Mouse (Mus musculus) intestine, embryonic 15.5 days (tissue): ENCODE measurements at regions not wholly inside any gene's neighbourhood (a gene's known extent, or its start where the extent isn't known, plus 50 kb on each side); places are given as distances from the start of the nearest gene placed in this dataset.

Experiments used
- ATAC-seq: fragments of 200-750 bp; cut with Nextera tagmentation; 2 replicates; pipeline ENCODE4 v1.8.0; 2017; ENCODE audit warnings: moderate TSS enrichment, moderate library complexity
- H3K27ac ChIP-seq: fragments of 300-500 bp; sonication (generic); 2 replicates; pipeline ENCODE4 v1.5.1; 2015; ENCODE audit warnings: mild to moderate bottlenecking, inconsistent platforms
- H3K27me3 ChIP-seq: fragments of 300-500 bp; sonication (generic); replicated peaks from 2 replicates; pipeline ENCODE4 v1.6.1; 2015; ENCODE audit warnings: inconsistent platforms
- H3K36me3 ChIP-seq: fragments of 300-500 bp; sonication (generic); 2 replicates; pipeline ENCODE4 v1.6.1; 2015; ENCODE audit warnings: inconsistent platforms
- H3K4me1 ChIP-seq: fragments of 300-500 bp; sonication (generic); replicated peaks from 2 replicates; pipeline ENCODE4 v1.6.1; 2015; ENCODE audit warnings: inconsistent platforms
- H3K4me2 ChIP-seq: fragments of 300-500 bp; sonication (generic); replicated peaks from 2 replicates; pipeline ENCODE4 v1.6.1; 2015; ENCODE audit warnings: mild to moderate bottlenecking, inconsistent platforms
- H3K4me3 ChIP-seq: fragments of 300-500 bp; sonication (generic); replicated peaks from 2 replicates; pipeline ENCODE4 v1.5.1; 2015; ENCODE audit warnings: inconsistent platforms
- H3K9ac ChIP-seq: fragments of 300-500 bp; sonication (generic); 2 replicates; pipeline ENCODE4 v1.6.1; 2015; ENCODE audit warnings: inconsistent platforms
- H3K9me3 ChIP-seq: fragments of 300-500 bp; sonication (generic); 2 replicates; pipeline ENCODE4 v1.6.1; 2016; ENCODE audit warnings: inconsistent platforms
- WGBS: fragments of 180-500 bp; shearing (Covaris S2); methylation state at CpG from one replicate; pipeline ENCODE4 v1.1.7; 2015; 5-methylcytosine and 5-hydroxymethylcytosine counted together

DNA sequence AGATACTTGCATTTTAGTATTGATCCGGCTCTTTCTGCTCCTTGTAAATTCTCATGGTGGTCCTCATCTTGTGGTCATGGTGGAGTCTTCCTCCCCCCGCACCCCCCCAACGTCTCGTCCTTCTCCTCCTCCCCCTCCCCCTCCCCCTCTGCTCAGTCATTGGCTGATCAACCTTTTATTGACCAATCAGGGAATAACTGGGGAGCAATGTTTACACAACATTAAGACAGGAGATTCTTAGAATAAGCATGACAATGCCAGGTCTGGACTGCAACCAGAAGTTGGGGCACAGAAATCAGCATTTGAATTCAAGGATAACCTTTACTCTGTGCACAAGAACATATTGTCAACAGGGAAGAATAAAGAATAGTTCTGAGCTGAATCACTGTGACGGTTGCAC, 89.4 kb upstream of the Arid2 start:
- Histone ChIP-seq H3K27me3 (no peaks in the 10 kb centered on the region), H3K4me3 (no peak overlapping the region), H3K36me3 (no peaks in the 10 kb centered on the region), H3K27ac (no peak overlapping the region), H3K4me1 (no peaks in the 10 kb centered on the region), H3K4me2 (no peak overlapping the region), H3K9ac (no peak overlapping the region), H3K9me3 (no peaks in the 10 kb centered on the region)
- 56% methylated on average over 5 of the region's 5 CpGs for WGBS
- ATAC-seq: no peak

DNA sequence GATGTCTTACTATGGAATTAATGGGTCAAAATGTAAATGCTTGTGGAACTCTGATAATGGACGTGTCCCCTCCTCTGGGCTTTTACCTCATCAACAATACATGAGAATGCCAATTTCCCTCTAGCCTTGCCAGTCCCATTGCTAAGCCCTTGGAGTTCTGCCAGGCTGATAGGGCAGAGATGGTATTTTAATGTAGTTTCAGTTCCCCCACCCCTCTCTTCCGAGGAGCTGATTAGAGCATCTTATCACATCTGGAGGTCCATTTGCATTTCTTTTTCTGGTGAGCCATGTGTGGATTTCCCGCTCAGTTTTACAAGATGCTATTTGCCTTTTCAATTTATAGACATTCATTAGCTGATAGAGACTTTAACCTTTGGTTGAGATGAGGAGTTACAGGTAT, 86.0 kb upstream of the Arid2 start:
- no peak overlapping the region for H3K9ac ChIP-seq
- no peak for ATAC-seq
- H3K9me3 ChIP-seq: no peaks in the 10 kb centered on the region
- H3K4me1 ChIP-seq: no peaks in the 10 kb centered on the region
- no peak overlapping the region for H3K4me2 ChIP-seq
- no peaks in the 10 kb centered on the region for H3K36me3 ChIP-seq
- no peak overlapping the region for H3K4me3 ChIP-seq
- H3K27ac ChIP-seq: no peak overlapping the region
- H3K27me3 ChIP-seq: no peaks in the 10 kb centered on the region
- 66% methylated on average over 3 of the region's 3 CpGs for WGBS

DNA sequence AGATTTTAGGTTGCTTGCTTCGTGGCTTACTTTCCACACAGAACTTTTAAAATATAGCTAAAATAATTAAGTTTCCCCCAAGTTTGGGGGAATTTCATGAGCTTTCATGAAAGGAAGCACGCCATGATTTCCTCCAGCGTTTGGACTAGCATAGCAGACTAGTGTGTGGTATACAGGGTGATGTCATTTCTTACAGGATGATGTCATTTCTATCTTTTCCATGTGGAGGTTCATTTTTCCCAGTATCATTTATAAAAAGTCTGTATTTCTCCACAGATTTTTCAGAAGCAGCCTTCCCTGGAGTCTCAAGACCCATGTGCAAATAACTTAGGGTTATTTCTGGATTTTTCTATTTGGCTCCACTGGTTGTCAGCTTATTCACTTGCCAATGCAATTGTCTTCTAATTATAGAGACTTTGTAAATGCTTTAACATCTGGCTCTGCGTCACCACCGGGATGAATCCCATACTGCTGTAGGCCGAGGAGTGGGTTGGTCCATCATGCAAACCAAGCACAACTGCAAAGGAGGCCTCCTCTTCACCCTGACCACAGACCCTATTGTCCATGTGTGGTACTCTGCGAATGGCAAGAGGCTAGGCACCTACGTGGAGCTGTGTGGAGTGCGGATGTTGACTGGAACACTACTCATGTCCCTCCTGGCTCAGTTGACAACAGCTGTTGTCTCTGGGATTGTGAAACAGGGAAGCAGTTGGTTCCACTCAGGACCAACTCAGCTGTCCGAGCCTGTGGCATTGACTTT, 85.4 kb upstream of the Arid2 start:
- 87% methylated on average over 10 of the region's 10 CpGs for WGBS
- no peaks in the 10 kb centered on the region for H3K9me3 ChIP-seq

DNA sequence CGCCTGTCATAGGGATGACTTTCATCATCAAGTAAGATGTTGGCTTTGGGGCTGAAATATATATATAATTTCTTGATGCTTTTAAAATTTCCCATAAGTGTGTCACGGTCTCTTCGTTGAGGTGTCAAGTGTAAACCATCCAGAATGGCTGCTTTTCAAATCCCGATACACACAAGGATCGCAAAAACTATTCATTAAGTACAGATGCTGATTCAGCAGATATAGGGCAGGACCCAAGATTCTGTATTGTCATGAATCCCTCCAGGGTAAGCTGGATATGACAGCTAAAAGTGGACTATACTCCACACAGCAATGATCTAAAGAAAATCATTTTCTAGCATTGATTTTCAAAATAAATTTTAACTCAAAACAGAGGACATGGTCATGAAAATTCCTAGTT, 83.1 kb upstream of the Arid2 start:
- no peak overlapping the region for H3K4me3 ChIP-seq
- ATAC-seq: no peak
- H3K4me1 ChIP-seq: no peaks in the 10 kb centered on the region
- no peaks in the 10 kb centered on the region for H3K36me3 ChIP-seq
- H3K27ac ChIP-seq: no peak overlapping the region
- no peak overlapping the region for H3K4me2 ChIP-seq
- 93% methylated on average over 5 of the region's 5 CpGs for WGBS
- no peaks in the 10 kb centered on the region for H3K27me3 ChIP-seq
- H3K9me3 ChIP-seq: no peaks in the 10 kb centered on the region
- no peak overlapping the region for H3K9ac ChIP-seq

More for the DNA sequence above, 85.4 kb upstream of the Arid2 start:
- H3K27ac ChIP-seq: no peak overlapping the region
- ATAC-seq: no peak
- H3K9ac ChIP-seq: no peak overlapping the region
- no peak overlapping the region for H3K4me2 ChIP-seq
- H3K4me1 ChIP-seq: no peaks in the 10 kb centered on the region
- H3K4me3 ChIP-seq: no peak overlapping the region
- no peaks in the 10 kb centered on the region for H3K36me3 ChIP-seq
- H3K27me3 ChIP-seq: no peaks in the 10 kb centered on the region

DNA sequence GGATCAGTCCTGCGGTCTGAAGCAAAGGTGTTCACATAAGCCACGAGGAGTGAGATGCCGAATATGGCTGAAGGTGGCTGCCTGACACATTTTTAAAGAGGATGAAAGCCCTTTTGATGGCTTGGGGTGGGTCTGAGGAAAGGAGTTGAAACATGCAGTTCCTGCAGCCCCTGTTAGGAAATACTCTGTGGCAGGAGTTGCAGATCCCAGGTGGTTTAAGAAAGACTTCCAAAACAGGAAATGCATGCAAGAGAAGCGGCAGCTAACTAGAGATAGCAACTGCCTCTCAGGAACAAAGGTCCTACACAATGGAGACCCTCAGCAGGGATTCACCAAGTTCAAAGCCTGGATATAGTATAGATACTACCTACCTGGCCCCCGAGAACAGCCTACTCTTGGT, 82.7 kb upstream of the Arid2 start:
- Histone ChIP-seq H3K9ac (no peak overlapping the region), H3K27me3 (no peaks in the 10 kb centered on the region), H3K4me2 (no peak overlapping the region), H3K9me3 (no peaks in the 10 kb centered on the region), H3K27ac (no peak overlapping the region), H3K4me3 (no peak overlapping the region), H3K36me3 (no peaks in the 10 kb centered on the region), H3K4me1 (no peaks in the 10 kb centered on the region)
- 82% methylated on average over 5 of the region's 5 CpGs for WGBS
- ATAC-seq: no peak

DNA sequence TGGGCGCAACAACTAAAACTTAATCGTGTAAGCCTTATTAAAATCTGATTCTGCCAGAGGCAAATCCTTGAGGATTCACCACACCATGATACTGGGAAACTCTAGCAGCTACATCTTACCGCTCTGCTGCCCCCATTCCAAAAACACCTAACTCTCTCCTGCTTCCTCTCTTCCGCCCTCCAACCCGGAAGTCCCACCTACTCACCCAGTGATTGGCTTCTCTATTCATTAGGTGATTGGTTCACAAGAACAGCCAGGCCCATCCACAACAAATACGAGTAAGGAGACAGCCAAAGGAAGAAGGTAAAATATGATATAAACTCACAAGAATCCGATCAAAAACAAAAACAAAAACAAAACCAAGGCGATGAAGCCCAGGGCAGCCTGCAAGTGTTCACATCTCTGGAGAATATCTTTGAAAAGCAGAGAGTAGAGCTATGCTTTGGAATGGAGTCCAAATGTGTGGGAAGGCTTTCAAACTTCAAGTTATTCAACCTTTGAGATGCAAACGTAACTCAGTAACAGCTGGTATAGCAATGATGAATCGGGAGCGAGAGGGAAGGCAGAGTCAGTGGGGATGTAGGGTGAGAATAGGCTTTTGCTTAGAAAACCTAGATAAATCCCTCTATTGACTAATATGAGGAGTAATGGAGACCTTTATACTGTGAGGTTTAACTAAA, 76.5 kb upstream of the Arid2 start:
- no peak for ATAC-seq
- whole genome bisulfite sequencing: 83% methylated on average over 11 of the region's 11 CpGs
- Histone ChIP-seq H3K27me3 (no peaks in the 10 kb centered on the region), H3K4me1 (no peaks in the 10 kb centered on the region), H3K4me3 (no peak overlapping the region), H3K36me3 (no peaks in the 10 kb centered on the region), H3K4me2 (no peak overlapping the region), H3K9ac (no peak overlapping the region), H3K27ac (no peak overlapping the region), H3K9me3 (no peaks in the 10 kb centered on the region)

DNA sequence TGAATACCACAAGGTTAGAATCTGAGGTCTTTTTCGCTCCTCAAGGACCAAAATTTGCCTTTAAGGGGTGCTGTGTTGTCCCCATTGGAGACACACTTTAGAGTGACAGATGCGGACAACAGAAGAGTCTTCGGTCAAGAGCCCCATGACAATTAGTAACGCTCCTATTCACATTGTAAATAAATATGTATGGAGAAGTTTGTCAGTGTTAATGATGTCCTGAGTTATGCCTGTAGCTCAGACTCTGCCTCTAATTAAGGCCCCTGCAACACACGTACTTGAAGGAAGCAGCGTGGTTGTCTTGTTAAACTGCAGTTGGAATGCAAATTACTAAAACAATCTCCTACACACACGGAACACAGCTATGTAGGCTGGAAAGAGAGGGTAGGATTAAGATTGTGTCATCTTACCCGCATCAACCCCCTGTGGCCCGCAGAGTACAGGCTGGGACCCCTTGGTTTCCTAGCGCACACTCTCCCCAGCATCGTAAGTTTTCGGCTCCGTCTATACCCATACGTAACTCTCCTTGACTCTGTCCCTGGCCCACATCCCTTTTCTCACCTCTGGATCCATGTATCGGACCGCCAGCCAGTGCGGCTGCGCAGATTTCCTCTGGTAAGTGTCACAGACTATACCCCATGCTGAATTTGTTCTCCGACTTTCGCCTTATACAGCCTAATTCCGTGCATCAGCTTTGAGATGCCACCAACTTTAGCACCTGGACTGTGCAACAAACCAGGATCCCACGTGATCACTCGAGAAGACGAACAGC, 73.6 kb upstream of the Arid2 start:
- Histone ChIP-seq H3K27ac (no peak overlapping the region), H3K9ac (no peak overlapping the region), H3K4me2 (no peak overlapping the region), H3K4me3 (no peak overlapping the region), H3K9me3 (no peaks in the 10 kb centered on the region), H3K36me3 (no peaks in the 10 kb centered on the region), H3K27me3 (no peaks in the 10 kb centered on the region), H3K4me1 (no peaks in the 10 kb centered on the region)
- ATAC-seq: no peak
- WGBS: 86% methylated on average over 24 of the region's 24 CpGs

DNA sequence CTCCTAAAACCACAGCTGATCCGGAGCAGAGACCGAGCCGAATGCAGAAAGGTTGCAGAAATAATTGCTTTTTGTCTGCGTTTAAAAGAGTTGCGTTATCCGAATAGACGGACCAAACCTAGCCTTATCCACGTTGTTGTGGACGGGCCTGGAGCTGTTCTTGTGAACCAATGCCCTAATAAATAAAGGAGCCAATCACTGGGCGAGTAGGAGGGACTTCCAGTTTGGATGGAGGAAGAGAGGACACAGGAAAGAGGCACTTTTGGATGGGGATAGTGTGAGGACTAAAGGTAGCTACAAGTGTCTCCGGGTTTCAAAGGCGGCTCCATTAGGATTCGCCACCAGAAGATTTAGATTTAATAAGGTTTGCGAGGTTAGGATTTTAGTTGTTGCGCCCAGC, 69.4 kb upstream of the Arid2 start:
- no peaks in the 10 kb centered on the region for H3K4me1 ChIP-seq
- no peaks in the 10 kb centered on the region for H3K36me3 ChIP-seq
- no peak overlapping the region for H3K4me3 ChIP-seq
- no peak overlapping the region for H3K4me2 ChIP-seq
- no peak for ATAC-seq
- H3K9me3 ChIP-seq: no peaks in the 10 kb centered on the region
- no peak overlapping the region for H3K27ac ChIP-seq
- H3K9ac ChIP-seq: no peak overlapping the region
- no peaks in the 10 kb centered on the region for H3K27me3 ChIP-seq
- 93% methylated on average over 15 of the region's 15 CpGs for WGBS

DNA sequence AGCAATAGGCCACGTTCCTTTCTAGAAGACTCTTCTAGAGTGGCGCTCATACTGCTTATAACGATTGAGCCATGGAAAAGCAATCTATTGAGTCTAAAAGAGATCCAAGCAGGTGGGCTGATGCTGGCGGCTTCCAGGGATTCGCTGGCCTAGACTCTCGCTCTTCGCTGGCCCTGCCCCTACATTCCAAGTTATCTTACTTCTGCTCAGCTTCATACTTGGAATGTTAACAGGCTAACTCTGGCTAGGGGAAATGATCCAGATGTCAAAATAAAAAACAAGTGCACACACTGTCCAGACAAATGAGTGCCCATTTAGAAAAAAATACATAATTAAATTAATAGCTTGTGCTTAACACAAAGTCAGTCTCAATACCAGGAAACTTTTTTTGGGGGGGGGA, 67.6 kb upstream of the Arid2 start:
- no peak for ATAC-seq

DNA sequence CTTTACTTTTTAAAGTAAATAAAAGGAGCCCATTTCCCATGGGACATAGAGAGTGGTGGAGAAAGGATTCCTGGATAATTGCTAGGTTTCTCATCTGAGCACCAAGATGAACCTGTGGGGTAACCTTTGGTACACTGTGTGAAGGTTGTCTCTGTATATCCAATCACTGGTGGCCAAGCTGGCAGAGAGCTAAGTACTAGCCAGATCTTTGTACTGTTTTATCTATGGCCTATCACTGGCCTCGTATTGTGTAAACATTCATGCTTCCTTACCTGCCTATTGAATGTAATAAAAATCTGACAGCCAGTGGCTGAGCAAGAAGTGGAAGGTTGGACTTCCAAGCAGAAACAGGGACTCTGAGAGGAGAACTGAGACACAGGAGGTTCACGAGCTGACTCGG, 55.3 kb upstream of the Arid2 start:
- ATAC-seq: peak; percentile 95
- Histone ChIP-seq H3K27ac (no peak overlapping the region), H3K27me3 (no peaks in the 10 kb centered on the region), H3K36me3 (no peaks in the 10 kb centered on the region), H3K4me1 (no peaks in the 10 kb centered on the region), H3K4me3 (no peak overlapping the region), H3K9me3 (no peaks in the 10 kb centered on the region), H3K9ac (no peak overlapping the region), H3K4me2 (no peak overlapping the region)
- 54% methylated on average over 3 of the region's 3 CpGs for WGBS

More for the DNA sequence above, 67.6 kb upstream of the Arid2 start:
- Histone ChIP-seq H3K9ac (no peak overlapping the region), H3K4me1 (no peaks in the 10 kb centered on the region), H3K27ac (no peak overlapping the region), H3K27me3 (no peaks in the 10 kb centered on the region), H3K4me3 (no peak overlapping the region), H3K36me3 (no peaks in the 10 kb centered on the region), H3K4me2 (no peak overlapping the region), H3K9me3 (no peaks in the 10 kb centered on the region)
- 74% methylated on average over 7 of the region's 7 CpGs for WGBS

DNA sequence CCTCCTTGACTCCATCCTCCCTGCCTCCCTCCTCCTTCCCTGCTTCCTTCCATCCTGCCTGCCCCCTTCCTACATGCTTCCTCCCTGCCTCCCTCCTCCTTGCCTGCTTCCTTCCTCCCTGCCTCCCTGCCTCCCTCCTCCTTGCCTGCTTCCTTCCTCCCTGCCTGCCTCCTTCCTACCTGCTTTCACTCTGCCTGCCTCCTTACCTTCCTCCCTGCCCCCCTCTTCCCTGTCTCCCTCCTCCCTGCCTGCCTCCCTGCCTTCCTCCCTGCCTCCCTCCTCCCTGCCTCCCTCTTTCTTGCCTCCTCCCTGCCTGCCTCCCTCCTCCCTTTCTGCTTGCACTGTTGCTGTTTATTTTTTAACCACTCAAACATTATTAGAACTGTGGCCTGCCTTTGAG, 54.2 kb upstream of the Arid2 start:
- no peak overlapping the region for H3K4me2 ChIP-seq
- no peak for ATAC-seq
- no peaks in the 10 kb centered on the region for H3K27me3 ChIP-seq
- no peak overlapping the region for H3K4me3 ChIP-seq
- no peak overlapping the region for H3K9ac ChIP-seq
- H3K27ac ChIP-seq: no peak overlapping the region
- no peaks in the 10 kb centered on the region for H3K9me3 ChIP-seq
- H3K36me3 ChIP-seq: no peaks in the 10 kb centered on the region
- H3K4me1 ChIP-seq: no peaks in the 10 kb centered on the region

DNA sequence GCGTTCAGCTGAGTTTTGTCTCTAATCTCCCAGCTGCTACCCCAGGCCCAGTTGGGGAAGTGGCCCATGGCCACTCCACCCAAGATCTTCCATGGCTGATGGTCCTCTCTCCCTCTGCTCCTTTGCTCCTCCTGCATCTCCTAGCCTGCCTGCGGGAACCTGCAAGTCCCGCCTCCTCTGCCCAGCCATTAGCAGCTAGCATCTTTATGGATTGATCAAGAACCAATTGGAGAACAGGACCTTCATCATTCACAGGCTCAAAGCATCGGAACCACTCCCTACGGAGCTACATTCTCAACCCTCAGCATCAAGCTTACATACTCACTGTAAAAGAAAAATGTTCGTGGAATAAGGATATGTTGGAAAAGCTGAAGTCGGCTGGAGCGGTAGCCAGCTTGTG, 52.5 kb upstream of the Arid2 start:
- Histone ChIP-seq H3K36me3 (no peaks in the 10 kb centered on the region), H3K4me2 (no peak overlapping the region), H3K9ac (no peak overlapping the region), H3K4me3 (no peak overlapping the region), H3K4me1 (no peaks in the 10 kb centered on the region), H3K27me3 (no peaks in the 10 kb centered on the region), H3K9me3 (no peaks in the 10 kb centered on the region), H3K27ac (no peak overlapping the region)
- ATAC-seq: no peak
- WGBS: 55% methylated on average over 8 of the region's 8 CpGs
